Comparison of ENCODE assay signal across 8 mouse cellular contexts in the genomic region with DNA sequence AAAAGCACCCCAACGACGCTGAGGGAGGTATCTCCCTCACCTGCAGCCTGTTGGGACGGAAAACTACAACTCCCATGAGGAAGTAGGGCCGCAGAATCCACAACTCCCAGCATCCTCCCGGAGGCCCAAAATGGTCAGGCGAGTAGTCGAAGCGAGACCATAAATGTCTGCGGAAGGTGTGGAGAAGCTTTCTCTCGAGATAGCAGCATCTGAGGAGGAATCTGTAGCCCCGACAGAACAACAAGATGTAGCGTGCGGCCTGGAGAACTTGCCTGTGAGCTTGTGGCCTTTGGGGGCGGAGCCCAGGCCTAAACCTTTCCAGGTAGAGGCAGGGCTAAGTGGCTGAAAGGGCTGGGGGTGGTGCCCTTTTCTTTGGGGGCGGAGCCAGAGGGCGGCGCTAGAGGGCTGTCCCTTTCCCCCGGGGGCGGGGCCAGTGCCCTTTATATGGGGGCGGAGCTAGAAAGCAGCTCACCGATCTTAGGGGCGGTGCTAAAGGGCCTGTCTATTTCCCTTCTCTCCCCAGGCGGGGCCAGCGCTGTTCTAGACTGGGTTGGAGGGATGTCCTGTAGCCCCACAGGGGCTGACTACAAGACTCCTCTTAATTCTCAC. TPM values are rescaled to one million over a fixed set of nuclear protein-coding genes. Genes with fewer than 3 reads are reported as not detected.
DNase-seq lines count a peak whose midpoint lies in the region; ATAC-seq lines count a peak whose summit lies in the region.

A gene (plus strand): TSS at position 128 of the 609 bp plus-strand sequence.

- DNase-seq in NIH3T3 (ENCODE audit: low read depth), result peak; percentile 93
- peak; percentile 99 for DNase-seq in cerebellum, postnatal 10 days
- peak; percentile 93 to 95 for DNase-seq in frontal cortex, postnatal 14 days (ENCODE audit: low spot score in 2 of 2)
- peak; percentile 90 to 97 for DNase-seq in layer of hippocampus, postnatal 25 days (ENCODE audit: extremely low spot score in 1 of 2, low spot score in 1 of 2)
- peak; percentile 96 for DNase-seq in lung, postnatal 25 days (ENCODE audit: low spot score)
- DNase-seq in retina, embryonic 14.5 days (ENCODE audit: low spot score), result peak; percentile 98
- DNase-seq in thymus, postnatal 4 days, result peak; percentile 99

- H3K27me3 ChIP-seq in hindbrain, embryonic 13.5 days, result no peaks in the 10 kb centered on the region

- peak within 1 kb of the TSS; percentile 58 for H3K4me2 ChIP-seq in hindbrain, embryonic 13.5 days

- peak within 1 kb of the TSS; percentile 93 for H3K27ac ChIP-seq in hindbrain, embryonic 13.5 days

- H3K36me3 ChIP-seq in hindbrain, embryonic 13.5 days, result peaks cover 6% of the 10 kb centered on the region; the same call in 1 of the 2 replicates

- no peaks in the 10 kb centered on the region for H3K4me1 ChIP-seq in hindbrain, embryonic 13.5 days (replicated peaks)

- peak within 1 kb of the TSS; percentile 66 for H3K9ac ChIP-seq in hindbrain, embryonic 13.5 days

- peak; percentile 98 for ATAC-seq in hindbrain, embryonic 13.5 days (ENCODE audit: low FRiP score)

- 1% methylated on average over 24 of the region's 24 CpGs for WGBS in hindbrain, embryonic 13.5 days

- H3K9me3 ChIP-seq in hindbrain, embryonic 13.5 days, result no peaks in the 10 kb centered on the region

- peak within 1 kb of the TSS; percentile 54 for H3K4me3 ChIP-seq in hindbrain, embryonic 13.5 days

RNA-seq across cellular contexts. Expression of the gene that starts here (rescaled TPM):
- 6.4 and 7.4 TPM in 2 replicates for polyA plus RNA-seq in hindbrain, embryonic 13.5 days (2015; fragmentation: Nextera tagmentation; extraction: Ambion mirVana)
- total RNA-seq in layer of hippocampus, postnatal 25 days (2021), result 1 to 10 TPM; 7.7 to 8.2 TPM

Comparison
In these comparisons a context has a peak if more than half of its experiments do, and no peak if none do; other contexts are left out.
1. Peak in every context shown above with its lines: DNase-seq, ATAC-seq, H3K4me3 ChIP-seq and H3K27ac ChIP-seq.